Mouse (Mus musculus) adrenal gland, postnatal 4 days (tissue): ENCODE measurements around the gene Rec8. TPM values are rescaled to one million over a fixed set of nuclear protein-coding genes. Genes with fewer than 3 reads are reported as not detected.

Source experiments
- DNase-seq, 2 experiments: peaks; one replicate each; pipeline ENCODE4 v3.0.0; 2021 to 2022; ENCODE audit warnings: low spot score in 2 of 2, mixed read lengths in 2 of 2
- total RNA-seq, 2 experiments: library from RNA; stranded (reverse); gene quantifications; 2 replicates each; pipeline ENCODE4 v1.2.3; 2021

Gene Rec8
- total RNA-seq, 2 experiments from 2014 or later: 8.0 to 8.6 TPM

DNA sequence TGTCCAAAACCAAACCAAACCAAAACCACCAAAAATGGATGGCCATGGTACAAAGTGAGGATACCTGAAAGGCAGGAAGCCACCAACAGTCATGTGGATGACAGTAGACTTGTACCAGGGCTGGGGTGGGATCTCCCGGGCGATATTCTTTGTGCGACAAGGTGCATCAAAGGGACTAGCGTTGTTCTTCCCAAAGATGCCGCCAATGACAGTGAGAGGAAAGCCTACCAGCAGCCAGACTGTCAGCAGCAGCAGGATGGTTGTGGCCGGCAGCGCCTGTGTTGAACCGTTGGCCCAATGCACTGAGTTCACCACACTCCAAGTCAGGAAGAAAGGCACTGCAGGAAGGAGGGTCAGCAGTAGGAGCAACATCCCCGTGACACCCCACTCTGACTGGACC lies 20.0 kb downstream of the Rec8 start, which contains the start of gene Gm49378:
TSS of gene Gm49378 (minus strand) at position 101 of the 400 bp plus-strand sequence.
- no peak for DNase-seq

DNA sequence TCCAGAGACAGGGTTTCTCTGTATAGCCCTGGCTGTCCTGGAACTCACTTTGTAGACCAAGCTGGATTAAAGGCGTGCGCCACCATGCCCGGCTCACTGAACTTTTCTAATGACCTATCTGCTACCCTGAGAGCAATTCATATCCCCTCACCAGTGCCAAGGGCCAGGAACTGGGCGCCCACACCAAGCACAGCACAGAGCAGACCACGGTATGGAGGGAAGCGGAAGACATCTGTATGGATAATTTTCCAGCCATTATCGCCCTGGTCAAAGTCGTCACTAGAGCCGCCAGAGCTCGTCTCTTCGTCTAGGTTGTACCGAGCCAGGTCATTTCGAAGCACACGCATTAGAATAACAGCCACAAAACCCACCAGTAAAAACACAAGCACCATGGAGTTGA lies 23.0 kb downstream of the Rec8 start:
- no peak for DNase-seq

DNA sequence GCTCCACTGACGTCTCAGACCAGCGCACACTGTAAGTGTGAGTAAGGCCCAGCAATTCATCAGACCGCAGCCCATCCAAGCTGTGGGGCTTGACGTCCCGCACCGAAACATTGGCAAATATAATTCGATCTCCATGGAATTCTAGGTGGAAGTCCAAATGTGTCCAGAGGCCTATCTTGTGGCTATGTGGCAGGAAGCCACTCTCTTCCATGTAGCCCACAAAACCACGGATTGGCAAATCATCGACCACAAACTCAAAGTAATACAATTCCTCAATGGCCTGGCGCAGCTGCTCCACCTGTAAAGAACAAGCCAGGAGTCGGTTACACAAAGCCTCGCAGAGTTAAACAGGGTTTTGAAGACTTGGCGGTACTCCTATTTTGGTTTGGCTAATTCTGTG lies 23.5 kb downstream of the Rec8 start:
- DNase-seq: no peak

DNA sequence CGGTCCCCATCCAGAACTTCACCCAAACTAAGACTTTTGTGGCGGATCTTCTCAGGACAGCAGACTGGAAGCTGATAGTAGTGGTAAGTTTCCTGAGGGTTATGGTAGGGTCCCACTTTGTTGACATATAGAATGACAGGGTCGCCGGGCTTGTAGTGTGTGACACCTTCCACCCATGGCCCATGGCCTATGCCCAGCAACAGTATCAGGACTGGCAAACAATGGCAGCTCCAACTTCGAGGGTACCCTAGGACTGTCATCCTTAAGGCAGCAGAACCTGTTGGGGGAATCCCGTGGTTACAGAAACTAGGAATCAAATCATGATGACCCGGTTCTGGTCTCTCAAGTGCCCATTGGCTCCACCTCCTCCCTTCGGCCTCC lies 24.8 kb downstream of the Rec8 start:
- DNase-seq: no peak

DNA sequence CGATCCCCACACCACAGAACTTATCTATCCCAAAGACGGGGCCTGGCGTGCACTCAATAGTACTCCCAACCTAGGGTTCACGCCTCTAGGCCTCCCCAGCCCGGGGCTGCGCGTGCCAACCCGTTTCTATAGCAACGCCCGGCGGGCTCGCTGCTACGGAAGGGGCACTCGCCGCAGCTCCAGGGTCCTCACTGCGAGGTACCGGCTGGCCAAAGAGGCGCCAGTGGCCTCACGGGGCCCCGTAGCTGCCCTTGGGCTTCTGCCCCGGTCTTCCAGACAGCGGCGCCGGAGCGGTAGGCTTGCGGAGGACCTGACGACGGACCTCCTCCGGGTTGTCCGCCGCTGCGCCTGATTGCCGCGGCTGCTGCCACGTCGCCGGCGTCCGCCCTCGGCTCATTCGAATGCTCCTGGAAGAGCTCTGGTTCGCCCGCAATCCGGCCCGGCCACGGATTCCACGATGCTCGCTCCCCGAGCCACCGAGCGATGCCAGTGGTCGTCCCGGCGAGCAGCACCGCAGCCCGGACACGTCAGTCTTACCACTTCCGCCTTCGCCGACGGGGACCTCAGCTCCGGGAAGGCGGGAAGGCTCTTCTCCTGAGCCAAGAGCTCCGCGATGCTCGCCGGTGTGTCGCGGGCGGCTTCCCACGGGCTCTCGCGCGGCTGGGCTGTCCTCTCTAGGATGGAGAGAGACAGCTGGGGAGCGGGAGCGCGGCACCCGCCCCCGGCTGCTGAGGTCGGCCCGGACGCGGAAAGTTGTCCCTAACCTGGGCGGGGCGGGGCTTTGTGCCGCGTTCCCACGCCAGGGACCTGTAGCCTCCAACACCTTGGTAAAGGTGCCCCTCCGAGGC lies 25.4 kb downstream of the Rec8 start, which contains the start of gene Tm9sf1:
TSS of gene Tm9sf1 (minus strand) at position 747 of the 848 bp plus-strand sequence.
- DNase-seq: peak; percentile 73 to 83

DNA sequence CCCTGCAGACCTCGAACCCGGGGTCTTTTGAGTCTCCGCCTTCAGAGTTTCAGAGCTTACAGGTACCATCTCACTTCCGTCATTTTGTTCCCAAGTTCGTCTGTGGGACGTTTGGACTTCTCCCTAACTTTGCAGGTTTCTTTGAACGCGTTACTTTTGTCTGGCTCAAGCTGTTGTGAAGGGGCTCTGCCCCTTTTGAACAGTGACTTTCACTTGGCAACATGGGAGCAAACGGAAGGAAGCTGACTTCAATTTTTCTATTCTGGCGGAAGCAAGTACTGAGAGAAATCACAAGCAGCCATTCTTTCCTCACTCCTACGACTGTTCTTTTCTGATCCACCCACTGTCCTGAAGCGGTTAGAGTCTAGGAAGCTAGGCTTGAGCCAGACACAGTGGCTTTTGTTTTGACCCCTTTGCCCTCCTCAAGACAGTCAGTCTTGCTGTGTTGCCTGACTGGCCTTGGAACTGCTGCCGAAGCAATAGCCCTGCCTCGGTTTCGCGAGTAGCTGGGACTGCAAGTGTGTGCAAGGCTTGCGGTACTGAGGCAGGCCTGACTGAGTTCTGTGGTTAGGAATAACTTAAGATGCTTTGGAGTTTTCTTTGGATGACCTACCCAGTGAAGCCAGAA lies 26.5 kb downstream of the Rec8 start:
- DNase-seq: no peak

DNA sequence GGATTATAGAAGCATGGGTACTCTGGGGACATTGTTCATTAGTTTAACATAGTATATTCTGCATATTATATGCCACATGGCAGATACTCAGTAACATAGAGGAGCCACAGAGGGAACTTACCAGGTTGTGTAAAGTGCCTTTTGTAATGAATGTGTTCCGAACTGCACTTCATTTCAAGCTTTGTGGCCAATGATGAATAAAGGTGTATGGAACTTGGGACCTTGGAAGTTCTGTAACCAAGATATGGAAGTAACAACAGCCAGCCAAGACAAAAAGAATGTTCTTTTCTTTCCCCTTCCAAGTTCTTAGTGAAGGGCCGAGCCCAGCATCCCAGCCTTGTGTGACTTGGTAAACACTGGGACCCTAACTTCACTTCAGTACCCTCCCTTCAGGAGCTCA lies 32.0 kb downstream of the Rec8 start, which contains the start of gene Tssk4:
TSS of gene Tssk4 (plus strand) at position 301 of the 400 bp plus-strand sequence.
- DNase-seq: no peak

DNA sequence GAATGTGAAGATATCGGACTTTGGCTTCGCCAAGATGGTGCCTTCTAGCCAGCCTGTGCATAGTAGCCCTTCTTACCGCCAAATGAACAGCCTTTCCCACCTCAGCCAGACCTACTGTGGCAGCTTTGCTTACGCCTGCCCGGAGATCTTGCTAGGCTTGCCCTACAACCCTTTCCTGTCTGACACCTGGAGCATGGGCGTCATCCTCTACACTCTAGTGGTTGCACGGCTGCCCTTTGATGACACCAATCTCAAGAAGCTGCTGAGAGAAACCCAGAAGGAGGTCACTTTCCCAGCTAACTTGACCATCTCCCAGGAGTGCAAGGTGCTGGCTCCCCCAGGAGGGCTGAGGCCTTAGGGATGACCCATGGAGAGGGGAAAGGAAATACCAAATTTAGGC lies 33.7 kb downstream of the Rec8 start:
- DNase-seq: no peak

DNA sequence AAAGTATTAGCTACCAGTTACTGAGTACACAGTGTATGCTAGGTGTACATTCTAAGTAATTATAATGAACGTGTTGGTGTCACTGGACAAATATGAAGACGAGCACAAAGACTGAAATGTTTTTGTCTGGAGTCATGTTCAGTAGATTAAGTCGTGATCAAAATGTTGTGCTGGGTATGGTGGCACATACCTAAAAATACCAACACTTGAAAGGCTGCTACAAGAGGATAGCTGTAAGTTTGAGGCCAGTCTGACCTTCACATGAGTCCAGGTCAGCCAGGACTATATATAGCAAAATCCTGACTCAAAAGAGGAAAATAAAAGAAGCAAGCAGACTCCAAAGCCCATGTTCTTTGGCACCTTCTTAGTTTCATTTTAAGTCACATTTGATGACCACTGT lies 39.1 kb downstream of the Rec8 start:
- no peak for DNase-seq

DNA sequence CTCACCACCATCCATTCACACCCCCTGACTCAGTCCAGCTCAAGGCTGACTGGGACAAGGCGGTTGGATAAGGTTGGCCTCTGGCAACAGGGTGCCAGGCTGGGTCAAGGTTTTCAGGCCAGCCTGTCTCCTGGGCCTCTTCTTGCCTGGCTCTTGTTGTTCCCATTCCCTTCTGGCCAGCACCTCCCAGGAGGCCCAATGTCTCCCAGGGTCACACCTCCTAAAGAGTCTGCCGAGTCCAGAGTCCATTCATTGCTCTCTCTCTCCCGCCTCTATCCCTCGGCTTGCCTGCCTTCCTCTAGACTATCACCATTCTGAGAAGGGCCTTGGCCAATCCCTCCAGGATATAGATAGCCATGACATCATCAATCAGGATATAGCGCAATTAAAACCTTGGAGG lies 40.2 kb downstream of the Rec8 start:
- DNase-seq: no peak

DNA sequence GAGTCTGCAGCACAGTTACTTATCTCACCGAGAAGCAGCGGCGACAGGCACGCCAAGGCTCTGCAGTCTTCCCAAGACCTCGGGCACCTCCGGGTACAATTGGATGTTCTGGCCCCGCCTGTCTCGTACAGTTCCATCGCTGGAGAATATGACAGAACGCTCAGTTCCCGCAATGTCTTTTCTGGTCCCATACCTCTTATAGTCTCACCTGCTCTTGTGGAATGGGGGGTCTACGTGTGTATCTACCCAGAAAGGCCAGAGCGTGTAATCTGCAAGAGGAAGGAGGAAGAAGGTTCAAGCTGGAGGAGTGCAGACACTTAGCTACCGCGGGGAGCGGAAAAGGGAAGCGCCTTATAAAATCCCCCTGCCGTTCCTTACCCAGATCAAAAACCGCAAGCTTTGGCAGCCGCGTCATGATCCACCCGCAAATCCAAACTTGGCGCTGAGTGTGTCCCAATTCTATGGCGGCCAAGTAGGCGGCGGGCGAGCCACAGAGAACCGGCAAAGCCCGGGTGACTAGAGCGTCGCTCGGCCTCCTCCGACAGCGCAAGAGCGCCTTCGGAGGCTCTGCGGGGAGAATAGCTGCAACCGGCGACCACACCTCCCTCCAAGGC lies 42.2 kb downstream of the Rec8 start, which contains the start of gene Mdp1:
TSS of gene Mdp1 (minus strand) at position 549 of the 614 bp plus-strand sequence.
- peak; percentile 60 to 64 for DNase-seq

DNA sequence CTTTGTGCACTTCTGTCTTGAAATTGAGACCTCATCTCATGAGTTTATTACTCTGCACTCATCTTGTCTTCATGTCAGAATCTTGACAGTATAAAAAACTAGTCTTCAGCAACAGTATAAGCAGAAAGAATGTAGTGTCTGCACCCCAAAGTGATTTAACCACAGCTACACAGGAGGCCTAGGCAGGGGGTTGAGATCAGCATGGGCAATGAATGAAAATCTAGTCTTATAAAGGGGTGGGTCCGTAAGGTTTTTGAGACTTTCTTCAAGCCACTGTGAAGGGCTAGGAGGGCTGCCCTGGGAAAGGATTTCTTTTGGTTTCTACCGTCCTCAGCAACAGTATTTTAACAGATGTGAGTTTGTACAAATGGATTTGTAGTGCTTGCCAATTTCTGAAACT lies 42.8 kb downstream of the Rec8 start:
- DNase-seq: no peak

DNA sequence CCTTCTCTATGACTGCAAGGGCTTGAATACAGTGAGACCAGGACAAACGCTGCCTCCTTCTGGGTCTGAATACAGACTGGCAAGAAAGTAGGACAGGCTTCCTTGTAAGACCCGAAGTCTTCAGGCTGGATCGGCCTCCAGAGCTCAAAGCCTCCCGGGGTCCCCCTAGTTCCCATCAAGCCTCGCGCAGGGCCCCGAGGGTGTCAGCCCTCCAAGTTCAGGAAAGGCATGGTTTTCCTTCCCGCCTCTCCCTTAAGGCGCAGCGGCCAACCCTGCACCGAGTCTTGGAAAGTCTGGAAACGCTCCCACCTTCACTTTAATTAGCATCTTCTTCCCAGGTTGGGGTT lies 53.6 kb downstream of the Rec8 start:
- no peak for DNase-seq

DNA sequence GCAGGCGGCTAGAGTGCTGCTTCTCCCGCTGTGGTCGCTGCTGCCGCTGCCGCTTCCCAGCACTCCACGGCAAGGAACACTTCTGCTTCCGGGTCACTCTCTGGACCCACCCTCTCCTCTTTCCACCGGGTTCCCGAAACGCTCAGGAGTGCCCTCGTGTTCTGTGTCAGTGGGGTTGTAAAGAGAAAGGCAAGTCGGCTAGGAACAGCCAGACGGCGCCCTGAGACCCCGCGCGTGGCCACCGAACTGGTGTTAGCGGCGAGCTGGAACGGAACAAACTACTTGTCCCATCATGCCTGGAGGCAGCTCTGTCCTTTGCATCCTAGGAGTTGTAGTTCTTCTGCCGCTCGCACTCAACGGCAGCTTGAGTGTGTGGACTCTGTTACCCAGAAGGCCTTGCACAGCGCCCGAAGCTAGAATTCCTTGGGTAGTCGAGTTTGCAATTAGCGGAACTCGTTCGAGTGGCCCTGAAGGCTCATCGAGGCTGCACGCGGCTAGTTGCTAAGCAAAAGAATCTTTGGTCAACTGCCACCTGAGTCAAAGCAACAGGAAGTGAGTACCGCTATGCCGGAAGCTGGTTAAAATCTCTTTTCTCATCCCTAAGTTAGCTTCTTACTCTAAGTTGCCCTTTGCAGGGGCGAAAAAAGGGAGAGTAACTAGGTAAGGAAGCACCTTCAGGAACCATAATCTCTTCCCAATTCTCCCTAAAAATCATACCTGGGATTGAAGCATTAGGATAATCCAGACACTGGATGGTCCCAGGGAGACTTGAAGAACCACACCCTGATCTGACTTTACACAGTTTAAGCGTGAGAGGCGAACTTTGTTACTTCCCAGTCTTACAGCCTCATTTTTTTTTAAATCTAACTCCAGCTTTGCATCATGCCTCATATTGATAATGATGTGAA lies 54.2 kb downstream of the Rec8 start, which contains the start of the genes Gmpr2 and Nedd8:
TSS of gene Gmpr2 (plus strand) at position 109 of the 908 bp plus-strand sequence.
TSS of gene Nedd8 (minus strand) at position 292 of the 908 bp plus-strand sequence.
- peak; percentile 46 to 80 for DNase-seq

DNA sequence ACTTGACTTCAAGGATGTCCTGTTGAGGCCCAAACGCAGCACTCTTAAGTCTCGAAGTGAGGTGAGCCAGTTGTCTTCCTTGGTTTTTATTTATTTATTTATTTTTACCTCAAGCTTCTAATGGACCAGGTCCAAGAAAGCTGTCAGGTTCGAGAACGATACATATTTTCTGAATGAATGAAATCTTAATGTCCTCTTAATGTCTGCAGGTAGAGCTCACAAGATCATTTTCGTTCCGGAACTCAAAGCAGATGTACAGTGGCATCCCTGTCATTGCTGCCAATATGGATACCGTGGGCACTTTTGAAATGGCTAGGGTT lies 54.9 kb downstream of the Rec8 start:
- no peak for DNase-seq

Other genes with a start within 250 kb of the Rec8 start
- gene Dhrs4, start 139.3 kb upstream of the Rec8 start, total RNA-seq: 10 to 100 TPM; 82.9 to 85.8 TPM
- gene Carmil3, start 127.4 kb upstream of the Rec8 start, total RNA-seq: 10 to 100 TPM; 19.6 to 25.4 TPM
- gene Cpne6, start 107.6 kb upstream of the Rec8 start, total RNA-seq: 1 to 10 TPM in 1 of 2 experiments, under 1 TPM in 1; 0.53 to 1.1 TPM
- not detected for gene Nrl, start 93.1 kb upstream of the Rec8 start, total RNA-seq
- 10 to 100 TPM; 63.4 to 64.0 TPM for gene Pck2, start 77.8 kb upstream of the Rec8 start, total RNA-seq
- gene Dcaf11, start 58.0 kb upstream of the Rec8 start, total RNA-seq: 10 to 100 TPM; 84.6 to 91.6 TPM
- gene A730061H03Rik, start 57.6 kb upstream of the Rec8 start, total RNA-seq: 1 to 10 TPM; 1.0 to 1.2 TPM
- gene Fitm1, start 42.4 kb upstream of the Rec8 start, total RNA-seq: 1 to 10 TPM; 6.5 to 10.0 TPM
- gene Psme1, start 39.9 kb upstream of the Rec8 start, total RNA-seq: 100 to 1,000 TPM; 302 to 310 TPM
- gene Emc9, start 32.7 kb upstream of the Rec8 start, total RNA-seq: 10 to 100 TPM; 40.9 to 47.0 TPM
- gene Psme2, start 26.9 kb upstream of the Rec8 start, total RNA-seq: 100 to 1,000 TPM; 336 to 355 TPM
- 10 to 100 TPM; 35.0 to 40.3 TPM for gene Rnf31, start 26.3 kb upstream of the Rec8 start, total RNA-seq
- 10 to 100 TPM; 19.1 to 19.9 TPM for gene Irf9, start 14.5 kb upstream of the Rec8 start, total RNA-seq
- 100 to 1,000 TPM in 1 of 2 experiments, 10 to 100 TPM in 1; 96.8 to 108 TPM for gene Ipo4, start 17.9 kb downstream of the Rec8 start, total RNA-seq
- 1 to 10 TPM; 3.8 to 4.5 TPM for gene Gm49378, start 19.9 kb downstream of the Rec8 start, total RNA-seq
- gene Tm9sf1, start 25.8 kb downstream of the Rec8 start, total RNA-seq: 100 to 1,000 TPM in 1 of 2 experiments, 10 to 100 TPM in 1; 98.6 to 102 TPM
- 1 to 10 TPM; 1.7 to 2.8 TPM for gene Tssk4, start 32.1 kb downstream of the Rec8 start, total RNA-seq
- gene Mdp1, start 42.5 kb downstream of the Rec8 start, total RNA-seq: 10 to 100 TPM; 57.4 to 63.3 TPM
- gene Gmpr2, start 53.9 kb downstream of the Rec8 start, total RNA-seq: 10 to 100 TPM; 29.2 to 29.7 TPM
- 100 to 1,000 TPM; 316 to 337 TPM for gene Nedd8, start 54.1 kb downstream of the Rec8 start, total RNA-seq
- 10 to 100 TPM; 33.0 to 33.2 TPM for gene Tinf2, start 63.8 kb downstream of the Rec8 start, total RNA-seq
- 1 to 10 TPM; 1.4 to 1.8 TPM for gene Tgm1, start 95.9 kb downstream of the Rec8 start, total RNA-seq
- 10 to 100 TPM; 23.8 to 25.7 TPM for gene Rabggta, start 104.2 kb downstream of the Rec8 start, total RNA-seq
- gene Dhrs1, start 127.7 kb downstream of the Rec8 start, total RNA-seq: 10 to 100 TPM; 74.1 to 77.7 TPM
- 10 to 100 TPM; 24.5 to 27.1 TPM for gene Nop9, start 127.7 kb downstream of the Rec8 start, total RNA-seq
- gene Cideb, start 140.4 kb downstream of the Rec8 start, total RNA-seq: 10 to 100 TPM in 1 of 2 experiments, 1 to 10 TPM in 1; 4.6 to 12.0 TPM
- gene Ltb4r2, start 143.4 kb downstream of the Rec8 start, total RNA-seq: under 1 TPM; 0.17 to 0.34 TPM
- gene Ltb4r1, start 147.9 kb downstream of the Rec8 start, total RNA-seq: 1 to 10 TPM; 1.3 to 2.9 TPM
- gene Adcy4, start 166.1 kb downstream of the Rec8 start, total RNA-seq: 10 to 100 TPM; 10.4 to 10.9 TPM
- 10 to 100 TPM in 1 of 2 experiments, 1 to 10 TPM in 1; 8.4 to 12.2 TPM for gene Ripk3, start 170.8 kb downstream of the Rec8 start, total RNA-seq
- gene Nfatc4, start 205.1 kb downstream of the Rec8 start, total RNA-seq: 10 to 100 TPM; 47.0 to 49.4 TPM
- gene Nynrin, start 236.0 kb downstream of the Rec8 start, total RNA-seq: 10 to 100 TPM; 46.0 to 52.0 TPM